Mouse (Mus musculus): ENCODE results near the gene Lrrc8a. TPM values are rescaled to one million over a fixed set of nuclear protein-coding genes. Genes with fewer than 3 reads are reported as not detected.

Lrrc8a gene
- polyA plus RNA-seq, 1 experiment from 2014 or later = 39.6 TPM

GRCm38 (mm10) chr2:30255631-30256395, 18.3 kb downstream of the Lrrc8a start:
- no peaks in the 10 kb centered on the region for H3K27me3 ChIP-seq (replicated peaks)
- peaks cover 59% of the 10 kb centered on the region for H3K4me1 ChIP-seq
- ATAC-seq (ENCODE audit: extremely low read depth, insufficient number of reproducible peaks, low FRiP score, low TSS enrichment) = no peak
- 94% methylated on average over 42 of the region's 42 CpGs for WGBS
- H3K9me3 ChIP-seq = no peaks in the 10 kb centered on the region
- no peak overlapping the region for H3K4me3 ChIP-seq
- H3K4me2 ChIP-seq = no peak overlapping the region
- no peak overlapping the region for H3K27ac ChIP-seq (replicated peaks)
- H3K36me3 ChIP-seq = peaks cover 86% of the 10 kb centered on the region
- H3K9ac ChIP-seq = no peak overlapping the region

DNA sequence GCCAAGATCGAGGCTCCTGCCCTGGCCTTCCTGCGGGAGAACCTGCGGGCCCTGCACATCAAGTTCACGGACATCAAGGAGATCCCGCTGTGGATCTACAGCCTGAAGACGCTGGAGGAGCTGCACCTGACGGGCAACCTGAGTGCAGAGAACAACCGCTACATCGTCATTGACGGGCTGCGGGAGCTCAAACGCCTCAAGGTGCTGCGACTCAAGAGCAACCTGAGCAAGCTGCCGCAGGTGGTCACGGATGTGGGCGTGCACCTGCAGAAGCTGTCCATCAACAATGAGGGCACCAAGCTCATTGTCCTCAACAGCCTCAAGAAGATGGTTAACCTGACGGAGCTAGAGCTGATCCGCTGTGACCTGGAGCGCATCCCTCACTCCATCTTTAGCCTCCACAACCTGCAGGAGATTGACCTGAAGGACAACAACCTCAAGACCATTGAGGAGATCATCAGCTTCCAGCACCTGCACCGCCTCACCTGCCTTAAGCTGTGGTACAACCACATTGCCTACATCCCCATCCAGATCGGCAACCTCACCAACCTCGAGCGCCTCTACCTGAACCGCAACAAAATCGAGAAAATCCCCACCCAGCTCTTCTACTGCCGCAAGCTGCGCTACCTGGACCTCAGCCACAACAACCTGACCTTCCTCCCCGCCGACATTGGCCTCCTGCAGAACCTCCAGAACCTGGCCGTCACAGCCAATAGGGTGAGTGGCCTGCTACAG, 19.3 kb downstream of the Lrrc8a start:
- ATAC-seq (ENCODE audit: extremely low read depth, insufficient number of reproducible peaks, low FRiP score, low TSS enrichment) = no peak
- Histone ChIP-seq H3K4me3 (no peak overlapping the region), H3K9me3 (no peaks in the 10 kb centered on the region), H3K27ac (replicated peaks) (no peak overlapping the region), H3K36me3 (peaks cover 91% of the 10 kb centered on the region), H3K4me2 (no peak overlapping the region), H3K27me3 (replicated peaks) (no peaks in the 10 kb centered on the region), H3K4me1 (peaks cover 49% of the 10 kb centered on the region), H3K9ac (no peak overlapping the region)
- 95% methylated on average over 30 of the region's 30 CpGs for WGBS

GRCm38 (mm10) chr2:30257699-30258460, 20.4 kb downstream of the Lrrc8a start:
- no peak overlapping the region for H3K4me3 ChIP-seq
- H3K27me3 ChIP-seq (replicated peaks) = no peaks in the 10 kb centered on the region
- no peak for ATAC-seq (ENCODE audit: extremely low read depth, insufficient number of reproducible peaks, low FRiP score, low TSS enrichment)
- peaks cover 94% of the 10 kb centered on the region for H3K36me3 ChIP-seq
- peak overlapping the region; percentile 42; the same call in 1 of the 2 replicates for H3K9ac ChIP-seq
- 73% methylated on average over 7 of the region's 7 CpGs for whole genome bisulfite sequencing
- H3K27ac ChIP-seq (replicated peaks) = peak overlapping the region; percentile 74
- no peaks in the 10 kb centered on the region for H3K9me3 ChIP-seq
- peak overlapping the region; percentile 18; the same call in 1 of the 2 replicates for H3K4me2 ChIP-seq
- H3K4me1 ChIP-seq = peaks cover 48% of the 10 kb centered on the region

DNA sequence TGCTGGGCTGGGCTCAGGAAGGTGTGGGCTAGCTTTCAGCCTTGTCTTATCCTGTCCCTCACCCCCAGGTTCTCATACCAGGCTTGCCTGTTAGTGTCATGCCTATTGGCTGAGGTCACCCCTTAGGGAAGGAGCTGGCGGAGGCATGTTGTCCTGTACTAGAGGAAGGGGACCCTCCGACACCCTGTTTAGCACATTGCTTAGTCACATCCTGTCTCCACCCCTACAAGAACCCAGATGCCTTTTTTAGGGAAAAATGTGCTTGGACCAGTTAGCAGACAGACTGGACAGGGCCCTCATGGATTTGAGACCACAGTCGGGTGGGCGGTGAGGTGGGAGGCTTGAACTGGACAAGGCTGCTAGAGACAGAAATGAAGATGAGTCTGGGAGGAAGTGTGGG, 21.1 kb downstream of the Lrrc8a start:
- Histone ChIP-seq H3K9ac (peak overlapping the region; percentile 42; the same call in 1 of the 2 replicates), H3K4me1 (peaks cover 50% of the 10 kb centered on the region), H3K27me3 (replicated peaks) (no peaks in the 10 kb centered on the region), H3K27ac (replicated peaks) (peak overlapping the region; percentile 74), H3K36me3 (peaks cover 96% of the 10 kb centered on the region), H3K9me3 (no peaks in the 10 kb centered on the region), H3K4me2 (peak overlapping the region; percentile 18), H3K4me3 (no peak overlapping the region)
- WGBS = 50% methylated on average over 4 of the region's 4 CpGs
- ATAC-seq (ENCODE audit: extremely low read depth, insufficient number of reproducible peaks, low FRiP score, low TSS enrichment) = peak; percentile 35; the same call in 1 of the 2 replicates

DNA sequence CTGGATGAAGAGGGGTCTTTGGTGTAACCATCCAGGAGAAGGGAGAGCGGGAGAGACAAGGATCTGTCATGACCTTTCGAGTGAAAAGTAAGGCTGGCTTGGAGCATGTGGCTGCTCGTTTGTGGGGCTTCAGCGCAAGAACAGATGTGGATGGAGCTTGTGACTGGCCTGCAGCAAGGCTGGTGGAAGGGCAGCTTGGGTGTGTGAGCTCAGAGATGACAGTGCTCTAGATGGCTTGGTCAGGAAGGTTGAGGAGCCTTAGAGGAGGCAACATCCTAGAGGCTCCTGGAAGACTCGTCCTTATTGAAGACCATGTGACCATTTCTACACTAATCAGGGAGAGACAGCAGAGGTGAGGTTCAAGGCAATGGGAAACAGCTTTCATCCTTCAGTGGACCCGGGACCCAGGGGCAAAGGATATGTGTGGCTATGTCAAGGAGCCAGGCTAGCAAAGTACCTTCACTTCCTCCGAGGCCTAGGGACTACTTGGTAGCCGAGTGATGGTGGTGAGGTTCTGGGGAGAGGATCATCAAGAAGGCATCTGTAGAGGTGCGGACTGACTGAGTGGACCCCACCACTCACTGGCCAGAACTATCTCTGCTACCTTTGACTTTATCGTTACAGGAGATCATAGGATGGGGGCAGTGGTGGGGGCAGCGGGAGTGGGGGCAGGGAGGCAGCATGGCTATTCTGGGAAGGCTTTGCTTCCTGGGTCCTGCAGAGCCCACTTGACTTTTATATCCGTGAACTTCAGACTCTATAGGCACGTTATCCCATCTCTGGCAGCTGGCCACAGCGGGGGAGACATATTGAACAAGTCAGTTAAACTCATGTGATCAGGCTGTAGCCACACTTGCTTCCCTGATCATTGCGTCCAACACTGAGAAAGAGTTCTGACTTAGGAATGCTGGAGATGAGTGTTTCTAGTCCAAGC, 21.9 kb downstream of the Lrrc8a start:
- Histone ChIP-seq H3K4me2 (peak overlapping the region; percentile 18), H3K9me3 (no peaks in the 10 kb centered on the region), H3K4me3 (no peak overlapping the region), H3K27ac (replicated peaks) (peak overlapping the region; percentile 74), H3K27me3 (replicated peaks) (no peaks in the 10 kb centered on the region), H3K9ac (peak overlapping the region; percentile 42; the same call in 1 of the 2 replicates), H3K4me1 (peaks cover 58% of the 10 kb centered on the region), H3K36me3 (peaks cover 99% of the 10 kb centered on the region)
- ATAC-seq (ENCODE audit: extremely low read depth, insufficient number of reproducible peaks, low FRiP score, low TSS enrichment) = no peak
- WGBS = 68% methylated on average over 15 of the region's 15 CpGs

DNA sequence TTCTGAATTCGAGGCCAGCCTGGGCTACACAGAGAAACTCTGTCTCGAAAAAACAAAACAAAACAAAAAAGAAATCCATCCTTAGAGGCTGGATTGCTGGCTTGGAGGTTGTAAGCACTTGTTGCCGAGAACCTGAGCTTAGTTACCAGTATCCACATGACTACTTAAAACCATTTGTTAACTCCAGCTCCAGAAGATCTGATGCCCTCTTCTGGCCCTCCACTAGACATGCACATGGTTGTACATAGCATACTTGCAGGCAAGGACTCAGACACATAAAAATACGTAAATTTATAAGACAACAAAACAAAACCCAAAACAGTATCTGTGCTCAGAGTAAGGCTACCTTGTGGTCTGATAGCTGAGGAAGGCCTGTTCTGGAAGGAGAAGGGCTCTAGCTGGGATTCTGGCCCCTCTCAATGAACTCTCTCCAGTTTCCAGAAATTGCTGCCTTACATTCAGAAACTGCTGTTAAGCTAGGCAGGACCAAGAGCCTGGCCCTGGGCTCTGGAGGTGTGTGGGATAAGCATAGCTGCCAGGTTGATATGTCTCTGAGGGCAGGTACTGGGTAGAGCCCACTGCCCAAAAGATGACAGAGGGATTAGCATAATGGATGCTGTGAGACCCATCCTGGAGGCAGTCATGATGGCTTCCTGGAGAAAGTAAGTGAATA, 23.7 kb downstream of the Lrrc8a start:
- H3K9ac ChIP-seq = no peak overlapping the region
- H3K4me1 ChIP-seq = peaks cover 76% of the 10 kb centered on the region
- no peak overlapping the region for H3K4me3 ChIP-seq
- peaks cover 87% of the 10 kb centered on the region for H3K36me3 ChIP-seq
- H3K27ac ChIP-seq (replicated peaks) = peak overlapping the region; percentile 64; the same call in 1 of the 2 replicates
- 90% methylated on average over 4 of the region's 4 CpGs for WGBS
- no peak overlapping the region for H3K4me2 ChIP-seq
- no peaks in the 10 kb centered on the region for H3K27me3 ChIP-seq (replicated peaks)
- H3K9me3 ChIP-seq = no peaks in the 10 kb centered on the region
- no peak for ATAC-seq (ENCODE audit: extremely low read depth, insufficient number of reproducible peaks, low FRiP score, low TSS enrichment)

GRCm38 (mm10) chr2:30261921-30262839, 24.7 kb downstream of the Lrrc8a start:
- peaks cover 77% of the 10 kb centered on the region for H3K36me3 ChIP-seq
- peaks cover 84% of the 10 kb centered on the region for H3K4me1 ChIP-seq
- H3K9me3 ChIP-seq = no peaks in the 10 kb centered on the region
- ATAC-seq (ENCODE audit: extremely low read depth, insufficient number of reproducible peaks, low FRiP score, low TSS enrichment) = no peak
- H3K4me2 ChIP-seq = no peak overlapping the region
- H3K27ac ChIP-seq (replicated peaks) = peak overlapping the region; percentile 64
- peak overlapping the region; percentile 33; the same call in 1 of the 2 replicates for H3K9ac ChIP-seq
- WGBS = 87% methylated on average over 18 of the region's 18 CpGs
- H3K27me3 ChIP-seq (replicated peaks) = no peaks in the 10 kb centered on the region
- no peak overlapping the region for H3K4me3 ChIP-seq

- ATAC-seq (ENCODE audit: extremely low read depth, insufficient number of reproducible peaks, low FRiP score, low TSS enrichment) = no peak
- Histone ChIP-seq H3K4me1 (peaks cover 78% of the 10 kb centered on the region), H3K27ac (replicated peaks) (peak overlapping the region; percentile 65), H3K36me3 (peaks cover 70% of the 10 kb centered on the region), H3K9ac (peak overlapping the region; percentile 34; the same call in 1 of the 2 replicates), H3K9me3 (no peaks in the 10 kb centered on the region), H3K27me3 (replicated peaks) (no peaks in the 10 kb centered on the region), H3K4me2 (no peak overlapping the region), H3K4me3 (no peak overlapping the region)
- WGBS = 54% methylated on average over 4 of the region's 4 CpGs
These were observed 25.4 kb downstream of the Lrrc8a start for GRCm38 (mm10) chr2:30262840-30263441.

- Histone ChIP-seq H3K9ac (no peak overlapping the region), H3K36me3 (peaks cover 61% of the 10 kb centered on the region), H3K4me2 (no peak overlapping the region), H3K9me3 (no peaks in the 10 kb centered on the region), H3K4me3 (no peak overlapping the region), H3K27ac (replicated peaks) (peak overlapping the region; percentile 99; the same call in 1 of the 2 replicates), H3K4me1 (peaks cover 78% of the 10 kb centered on the region), H3K27me3 (replicated peaks) (no peaks in the 10 kb centered on the region)
- 80% methylated on average over 6 of the region's 6 CpGs for WGBS
- ATAC-seq (ENCODE audit: extremely low read depth, insufficient number of reproducible peaks, low FRiP score, low TSS enrichment) = no peak
These were observed 26.3 kb downstream of the Lrrc8a start for GRCm38 (mm10) chr2:30263811-30264210.
